Mouse (Mus musculus) cerebellum, adult 2 months (tissue): Measurements from ENCODE around the gene Tnrc6b.

Experiments
- CTCF ChIP-seq: fragments of 200-500 bp; IDR thresholded peaks from 2 replicates; pipeline ENCODE4 v1.5.1; 2011; ENCODE audit warnings: low read depth, mild to moderate bottlenecking, control low read depth, low read length, moderate library complexity, borderline replicate concordance; ENCODE audit not compliant: insufficient read depth
- POLR2A ChIP-seq: fragments of 200-500 bp; IDR thresholded peaks from 2 replicates; pipeline ENCODE4 v1.6.1; 2011; ENCODE audit warnings: low read length, control low read depth, borderline replicate concordance; ENCODE audit not compliant: insufficient read depth

- TF ChIP-seq CTCF = no peak
- no peak for TF ChIP-seq POLR2A
Measured at GRCm38 (mm10) chr15:80989712-80990111, 278.6 kb downstream of the Tnrc6b start.
